Mouse (Mus musculus) cerebellum, adult 9-10 months (tissue): Measurements from ENCODE around the gene Mrps17.

ENCODE experiments used
- DNase-seq: peaks from one replicate; pipeline ENCODE4 v3.0.0; 2022

Gene Mrps17

DNA sequence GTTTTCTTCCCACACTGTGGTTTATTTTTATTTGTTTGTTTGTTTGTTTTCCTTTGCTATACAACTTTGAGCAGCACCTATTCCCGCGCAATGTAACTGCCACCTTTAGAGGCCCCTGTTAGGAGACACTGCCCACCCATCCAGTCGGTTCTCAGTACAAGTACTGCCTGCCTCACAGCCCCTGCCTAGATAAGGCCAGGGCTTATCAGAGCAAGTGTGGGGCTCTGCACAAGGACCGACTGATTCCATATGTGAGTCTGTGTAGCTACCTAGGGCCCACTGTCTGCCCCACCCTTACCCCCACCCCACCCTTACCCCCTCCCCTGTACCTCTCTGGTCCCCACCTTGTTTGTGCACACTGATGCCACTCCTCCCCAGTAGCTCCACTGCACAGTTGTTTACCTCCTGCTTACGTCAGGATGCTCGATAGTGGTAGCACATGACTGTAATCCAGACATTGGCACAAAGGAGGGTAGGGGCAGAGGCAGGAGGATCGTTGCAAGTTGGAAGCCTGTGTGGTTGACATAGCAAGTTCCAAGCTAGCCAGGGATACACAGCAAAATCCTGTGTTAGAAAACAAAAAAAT is 27.7 kb downstream of the Mrps17 start:
- DNase-seq = no peak

DNA sequence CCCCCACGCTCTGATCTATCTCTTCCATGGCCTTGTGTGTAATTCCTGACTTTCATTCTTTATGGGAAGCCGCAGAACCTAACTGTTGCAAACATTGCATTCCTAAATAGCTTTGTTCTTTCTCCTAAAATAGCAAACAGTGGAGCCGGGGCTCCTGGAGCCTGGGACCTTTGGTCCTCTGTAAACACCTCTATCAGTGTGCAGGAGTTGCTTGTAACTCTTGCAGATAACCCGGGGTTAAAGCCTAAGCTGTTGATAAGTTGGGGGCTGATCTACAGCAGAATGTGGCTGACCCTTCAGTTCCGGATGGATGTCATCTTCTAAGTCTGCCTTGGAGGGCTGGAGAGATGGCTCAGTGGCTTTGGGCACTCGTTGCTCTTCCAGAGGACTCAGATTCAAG is 28.8 kb downstream of the Mrps17 start:
- DNase-seq = no peak

DNA sequence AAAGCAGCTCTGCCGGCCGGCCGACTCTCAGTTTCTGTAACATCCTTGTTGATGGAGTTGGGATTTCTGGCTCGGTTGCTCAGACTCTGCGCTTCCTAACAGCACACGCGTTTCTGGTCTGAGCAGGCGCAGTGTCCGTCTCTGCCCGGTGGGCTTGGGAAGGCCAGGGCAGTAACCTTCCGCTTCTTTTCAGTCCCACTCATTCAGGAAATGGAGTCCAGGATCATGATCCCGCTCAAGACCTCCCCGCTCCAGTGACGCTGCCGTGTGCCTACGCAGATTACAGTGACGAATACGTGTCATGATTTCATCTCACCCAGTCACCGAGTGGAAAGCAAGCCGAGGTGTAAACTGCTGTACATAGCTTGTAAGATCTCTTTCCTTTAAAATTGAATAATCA is 41.6 kb downstream of the Mrps17 start:
- DNase-seq = no peak

DNA sequence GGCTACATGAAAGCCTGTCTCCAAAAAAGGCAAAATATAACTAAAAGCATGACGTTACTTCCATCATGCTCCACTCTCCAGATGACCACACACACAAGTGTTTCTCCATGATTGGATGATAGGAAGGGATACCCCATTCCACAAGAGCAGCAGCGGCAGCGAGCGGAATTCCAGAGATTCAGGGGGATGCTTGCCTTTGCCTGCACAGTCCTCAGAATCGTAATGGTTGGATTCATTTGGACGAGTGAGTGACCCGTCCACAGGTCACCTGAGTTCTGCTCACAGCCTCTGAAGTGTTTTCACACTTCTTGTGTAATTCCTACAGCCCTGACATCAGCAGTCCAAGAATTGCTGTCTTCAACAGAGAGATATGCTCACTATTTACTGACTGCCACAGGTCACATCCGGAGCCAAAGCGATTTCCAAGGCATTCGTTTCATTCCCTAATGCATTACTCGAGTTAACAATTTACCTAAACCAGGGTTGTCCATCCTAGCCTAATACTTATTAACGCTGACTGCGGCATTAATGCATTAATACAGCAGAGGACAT is 44.7 kb downstream of the Mrps17 start:
- no peak for DNase-seq

DNA sequence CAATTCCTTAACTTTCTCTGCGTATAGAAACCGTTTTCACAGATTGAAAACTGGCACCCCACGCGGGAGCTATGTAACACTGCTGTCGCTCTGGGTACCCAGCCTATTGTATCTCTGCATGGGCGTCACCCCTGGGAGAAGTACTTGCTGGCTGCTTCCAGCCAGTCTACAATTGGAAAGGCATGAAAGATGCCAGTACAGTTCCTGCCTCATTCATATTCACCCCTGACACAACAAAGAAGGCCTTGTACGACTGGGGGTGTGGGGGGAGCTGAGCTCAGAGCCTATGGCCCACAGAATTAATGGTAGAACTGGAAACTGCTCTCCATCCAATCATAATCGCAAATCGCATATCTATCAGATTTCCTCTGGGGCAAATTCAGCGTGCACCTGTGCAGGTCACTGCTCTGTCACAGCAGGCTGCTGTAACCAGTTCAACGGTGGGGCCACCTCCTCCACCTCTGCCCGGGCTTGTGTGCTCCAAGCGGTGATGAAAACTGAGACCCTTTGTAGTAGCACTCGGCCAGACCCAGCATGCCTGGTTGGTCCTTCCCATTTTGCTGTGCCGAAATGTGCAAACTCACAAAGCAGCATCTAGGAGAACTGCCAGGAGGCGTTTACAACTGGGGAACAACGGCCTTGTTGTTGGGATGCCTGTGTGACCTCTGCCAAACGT is 46.7 kb downstream of the Mrps17 start:
- DNase-seq = no peak

DNA sequence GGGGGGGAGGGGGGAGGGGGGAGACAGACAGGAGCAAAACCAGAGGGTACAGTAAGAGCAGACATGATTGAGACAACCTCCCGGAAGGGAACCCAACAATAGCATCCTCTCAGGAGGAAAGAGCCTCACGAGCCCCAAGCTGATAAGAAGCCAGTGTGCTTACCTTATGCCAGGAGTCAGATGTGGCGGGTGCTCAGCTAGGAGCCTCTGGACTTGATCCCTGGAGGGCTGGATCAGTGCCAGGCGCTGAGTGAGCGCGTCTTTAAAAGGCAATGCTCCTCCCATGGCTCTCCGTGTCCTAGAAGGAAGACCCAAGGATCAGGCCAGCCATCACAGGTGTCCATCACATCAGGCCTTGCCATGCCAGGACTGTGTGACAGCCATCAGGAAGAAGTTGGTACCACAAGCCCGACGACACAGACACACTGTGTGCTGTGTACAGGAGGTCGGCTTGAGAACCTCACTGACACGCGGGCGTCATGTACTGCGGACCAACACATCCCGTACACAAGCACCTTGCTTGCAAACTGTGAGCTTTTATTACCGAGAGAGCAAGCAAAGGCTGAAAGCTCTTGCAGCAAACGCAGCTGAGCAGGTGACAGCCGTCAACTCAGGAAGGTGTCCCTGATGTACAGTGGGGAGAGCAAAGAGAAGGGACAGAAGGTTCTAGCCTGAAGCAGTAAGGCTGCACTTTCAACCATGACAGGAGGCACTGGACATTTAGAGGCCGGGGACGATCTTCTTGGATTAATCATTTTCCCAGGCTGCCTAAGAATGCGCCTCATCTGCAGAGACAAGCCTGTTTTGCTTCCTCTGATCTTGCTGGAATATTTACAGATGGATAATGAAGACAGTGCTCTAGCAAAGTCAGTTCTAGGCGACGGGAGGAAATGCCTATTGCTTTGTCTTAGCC is 55.4 kb downstream of the Mrps17 start:
- no peak for DNase-seq
